Mouse (Mus musculus) thymus, postnatal 4 days (tissue): ENCODE data around the gene Zfp92.

Experiments
- DNase-seq: peaks from one replicate; pipeline ENCODE4 v3.0.0; 2021

Zfp92 gene

DNA sequence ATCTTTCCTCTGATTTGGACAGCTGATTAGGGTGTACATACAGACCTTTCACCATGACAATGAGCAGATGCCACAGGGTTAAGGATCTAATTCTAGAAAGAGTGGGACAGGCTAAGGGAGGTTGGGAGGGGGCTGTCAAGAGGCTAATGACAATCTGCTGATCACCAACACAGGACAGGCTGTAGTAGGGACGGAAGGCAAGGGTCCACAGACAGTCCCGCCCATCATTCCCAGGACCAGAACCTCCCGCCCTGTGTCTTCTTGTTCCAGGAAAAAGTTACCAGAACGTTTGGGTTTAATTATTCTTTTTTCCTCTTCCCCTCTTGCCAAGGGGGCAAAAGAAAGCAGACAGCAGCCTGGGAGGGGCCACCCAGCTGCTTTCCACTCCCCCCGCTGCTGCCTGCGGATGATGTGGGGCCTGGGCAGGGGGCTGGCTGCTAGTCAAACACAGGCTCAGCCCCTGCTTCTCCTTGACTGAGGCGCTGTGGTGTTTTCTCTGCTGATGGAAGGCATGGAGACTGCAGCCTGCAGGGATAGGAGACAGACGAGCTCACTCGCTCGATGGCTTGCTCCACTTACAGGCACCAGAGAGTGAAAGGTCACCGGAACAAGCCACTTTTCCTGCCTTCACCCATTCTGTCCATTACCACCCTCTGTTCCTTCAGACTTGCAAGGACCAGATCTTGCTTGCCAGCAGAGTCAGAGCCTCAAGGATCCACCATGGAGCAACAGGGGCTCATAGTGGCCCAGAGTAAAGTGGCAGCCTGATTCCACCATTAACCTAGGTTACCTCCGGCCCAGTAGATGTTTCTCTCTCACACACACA lies 63.7 kb downstream of the Zfp92 start:
- DNase-seq: no peak

DNA sequence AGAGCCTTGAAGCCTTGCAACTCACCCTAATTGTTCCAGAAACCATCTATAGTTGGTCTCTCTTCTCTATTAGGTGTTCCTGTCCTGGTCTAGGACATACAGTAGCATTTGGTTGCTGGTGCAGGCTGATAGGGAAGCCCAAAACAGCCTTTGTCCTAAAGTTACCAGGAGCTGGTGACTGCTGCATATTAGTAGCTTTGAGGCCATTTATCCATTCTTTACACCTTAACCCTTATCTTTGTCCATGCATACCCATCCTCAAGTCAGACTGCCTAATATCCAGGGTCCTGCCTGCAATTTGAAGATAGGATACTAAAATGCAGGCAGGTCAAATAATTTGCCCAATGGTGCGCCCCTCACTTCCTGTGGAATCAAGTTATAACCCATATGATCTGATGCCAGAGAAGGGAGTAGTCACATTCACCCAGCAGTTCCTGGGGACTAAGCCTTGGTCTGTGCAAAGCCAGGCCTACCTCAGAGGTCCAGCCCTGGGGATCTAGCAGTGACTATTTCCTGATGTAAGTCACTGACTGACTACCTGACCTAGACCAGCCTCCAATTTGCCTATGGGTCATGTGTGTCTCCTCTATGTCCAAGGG lies 64.9 kb downstream of the Zfp92 start:
- no peak for DNase-seq

DNA sequence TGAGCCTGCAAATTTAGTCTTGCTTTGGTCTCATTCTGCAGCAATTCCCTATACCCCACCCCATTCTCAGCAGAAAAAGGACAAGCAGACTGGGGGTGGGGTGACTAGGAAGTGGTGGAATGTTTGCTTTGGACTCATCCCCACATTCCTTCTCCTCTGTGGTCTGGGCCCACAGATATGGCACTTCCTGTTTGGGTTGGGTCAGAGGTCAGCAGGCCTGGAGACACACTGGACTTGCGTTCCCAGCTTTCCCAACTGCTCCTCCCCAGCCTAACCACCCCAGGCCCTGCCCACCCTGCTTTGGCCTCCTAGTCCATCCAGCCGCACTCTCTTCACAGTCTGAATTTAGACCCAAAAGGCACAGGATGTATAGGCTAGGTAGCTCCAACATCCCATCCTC lies 65.7 kb downstream of the Zfp92 start:
- DNase-seq: no peak

DNA sequence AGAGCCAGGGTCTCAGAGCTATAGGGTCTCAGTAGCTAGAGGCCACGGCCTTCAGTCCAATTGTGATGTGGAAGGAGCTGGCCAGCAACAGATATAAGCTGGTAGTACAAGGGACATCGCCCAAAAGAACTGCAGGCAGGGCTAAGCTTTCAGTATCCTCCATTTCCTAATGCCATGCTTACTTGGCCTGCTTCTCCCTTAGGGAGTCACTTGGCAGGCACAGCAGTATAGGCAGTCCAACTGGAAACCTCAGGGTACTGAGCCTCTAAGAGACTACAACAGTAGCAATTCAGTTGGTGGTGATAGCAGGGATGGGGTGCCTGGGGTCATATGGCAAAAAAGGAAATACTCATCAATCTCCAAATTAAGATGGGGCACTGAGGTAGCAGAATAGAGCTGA lies 66.6 kb downstream of the Zfp92 start:
- no peak for DNase-seq
